8 mouse cellular contexts compared by ENCODE assay signal in genomic region chr10:80659213-80659612, GRCm38 (mm10). TPM values are rescaled to one million over a fixed set of nuclear protein-coding genes. Genes with fewer than 3 reads are reported as not detected.
DNase-seq lines count a peak whose midpoint lies in the region; ATAC-seq and TF ChIP-seq lines count a peak whose summit lies in the region.

No protein-coding gene starts in this region.

- ATAC-seq in heart, embryonic 13.5 days (ENCODE audit: extremely low read depth, insufficient number of reproducible peaks, low FRiP score, low TSS enrichment), result no peak
- ATAC-seq in kidney, embryonic 16.5 days (ENCODE audit: low FRiP score, low TSS enrichment), result no peak
- ATAC-seq in liver, embryonic 13.5 days (ENCODE audit: low read depth), result no peak
- ATAC-seq in neural tube, embryonic 13.5 days (ENCODE audit: low read depth), result no peak

- peak overlapping the region; percentile 57 for H3K4me2 ChIP-seq in heart, embryonic 13.5 days
- H3K4me2 ChIP-seq in kidney, embryonic 16.5 days (replicated peaks; ENCODE audit: low read depth, low read length), result peak overlapping the region; percentile 31
- H3K4me2 ChIP-seq in liver, embryonic 13.5 days, result peak overlapping the region; percentile 50
- 0 out of 2 replicates have a peak overlapping the region, but pooled peaks have one; percentile 25 for H3K4me2 ChIP-seq in neural tube, embryonic 13.5 days

- H3K9ac ChIP-seq in heart, embryonic 13.5 days, result peak overlapping the region; percentile 65
- peak overlapping the region; percentile 51 for H3K9ac ChIP-seq in kidney, embryonic 16.5 days (replicated peaks; ENCODE audit: low read length)
- peak overlapping the region; percentile 58 for H3K9ac ChIP-seq in liver, embryonic 13.5 days
- no peak overlapping the region for H3K9ac ChIP-seq in neural tube, embryonic 13.5 days

- peak overlapping the region; percentile 40; the same call in 1 of the 2 replicates for H3K27ac ChIP-seq in embryonic facial prominence, embryonic 10.5 days (replicated peaks)
- H3K27ac ChIP-seq in heart, embryonic 13.5 days (replicated peaks), result no peak overlapping the region
- H3K27ac ChIP-seq in kidney, embryonic 16.5 days (ENCODE audit: low read length), result peak overlapping the region; percentile 37; the same call in 1 of the 2 replicates
- H3K27ac ChIP-seq in liver, embryonic 13.5 days, result peak overlapping the region; percentile 66
- no peak overlapping the region for H3K27ac ChIP-seq in neural tube, embryonic 13.5 days (replicated peaks)

- no peaks in the 10 kb centered on the region for H3K27me3 ChIP-seq in E14TG2a.4 (ENCODE audit: insufficient read depth, low read length)
- H3K27me3 ChIP-seq in embryonic facial prominence, embryonic 10.5 days (replicated peaks; ENCODE audit: low read depth, poor library complexity, severe bottlenecking), result no peaks in the 10 kb centered on the region
- no peaks in the 10 kb centered on the region for H3K27me3 ChIP-seq in heart, embryonic 13.5 days (replicated peaks)
- H3K27me3 ChIP-seq in kidney, embryonic 16.5 days (ENCODE audit: insufficient read depth, low read length), result no peaks in the 10 kb centered on the region
- H3K27me3 ChIP-seq in liver, embryonic 13.5 days, result no peaks in the 10 kb centered on the region
- no peaks in the 10 kb centered on the region for H3K27me3 ChIP-seq in neural tube, embryonic 13.5 days

- TF ChIP-seq CTCF in E14TG2a.4 (conservative IDR thresholded peaks at IDR 0.05; ENCODE audit: low read length), result peak; percentile 87

- H3K9me3 ChIP-seq in E14TG2a.4 (ENCODE audit: low read length), result no peaks in the 10 kb centered on the region
- H3K9me3 ChIP-seq in embryonic facial prominence, embryonic 10.5 days, result no peaks in the 10 kb centered on the region
- no peaks in the 10 kb centered on the region for H3K9me3 ChIP-seq in heart, embryonic 13.5 days
- H3K9me3 ChIP-seq in kidney, embryonic 16.5 days (ENCODE audit: low read length), result no peaks in the 10 kb centered on the region
- no peaks in the 10 kb centered on the region for H3K9me3 ChIP-seq in liver, embryonic 13.5 days (replicated peaks)
- no peaks in the 10 kb centered on the region for H3K9me3 ChIP-seq in neural tube, embryonic 13.5 days

- H3K36me3 ChIP-seq in E14TG2a.4 (ENCODE audit: insufficient read depth, low read length), result peaks cover 10% of the 10 kb centered on the region
- H3K36me3 ChIP-seq in embryonic facial prominence, embryonic 10.5 days (replicated peaks), result no peaks in the 10 kb centered on the region
- H3K36me3 ChIP-seq in heart, embryonic 13.5 days, result no peaks in the 10 kb centered on the region
- no peaks in the 10 kb centered on the region for H3K36me3 ChIP-seq in kidney, embryonic 16.5 days (ENCODE audit: insufficient read depth, low read length)
- H3K36me3 ChIP-seq in liver, embryonic 13.5 days, result no peaks in the 10 kb centered on the region
- H3K36me3 ChIP-seq in neural tube, embryonic 13.5 days, result no peaks in the 10 kb centered on the region

- H3K4me1 ChIP-seq in E14TG2a.4 (replicated peaks; ENCODE audit: low read depth, low read length), result peaks cover 78% of the 10 kb centered on the region
- peaks cover 50% of the 10 kb centered on the region for H3K4me1 ChIP-seq in embryonic facial prominence, embryonic 10.5 days
- peaks cover 46% of the 10 kb centered on the region for H3K4me1 ChIP-seq in heart, embryonic 13.5 days
- H3K4me1 ChIP-seq in kidney, embryonic 16.5 days (ENCODE audit: insufficient read depth, low read length), result peaks cover 44% of the 10 kb centered on the region
- peaks cover 70% of the 10 kb centered on the region for H3K4me1 ChIP-seq in liver, embryonic 13.5 days (replicated peaks)
- H3K4me1 ChIP-seq in neural tube, embryonic 13.5 days (replicated peaks), result peaks cover 37% of the 10 kb centered on the region

- peak; percentile 85 for DNase-seq in adrenal gland, postnatal 14 days
- peak; percentile 76 for DNase-seq in embryonic facial prominence, embryonic 10.5 days (ENCODE audit: low spot score)
- DNase-seq in liver, embryonic 13.5 days, result peak; percentile 58
- peak; percentile 90 for DNase-seq in thymus, postnatal 4 days

- WGBS in embryonic facial prominence, embryonic 10.5 days, result 20% methylated on average over 10 of the region's 10 CpGs
- 14% methylated on average over 10 of the region's 10 CpGs for WGBS in heart, embryonic 13.5 days
- 14% methylated on average over 10 of the region's 10 CpGs for WGBS in kidney, embryonic 16.5 days
- 18% methylated on average over 10 of the region's 10 CpGs for WGBS in liver, embryonic 13.5 days (ENCODE audit: insufficient replicate concordance)
- 16% methylated on average over 10 of the region's 10 CpGs for WGBS in neural tube, embryonic 13.5 days

- peak overlapping the region; percentile 18; the same call in 1 of the 2 replicates for H3K4me3 ChIP-seq in E14TG2a.4 (replicated peaks; ENCODE audit: low read length)
- no peak overlapping the region for H3K4me3 ChIP-seq in embryonic facial prominence, embryonic 10.5 days
- peak overlapping the region; percentile 38 for H3K4me3 ChIP-seq in heart, embryonic 13.5 days
- H3K4me3 ChIP-seq in kidney, embryonic 16.5 days (ENCODE audit: low read length), result peak overlapping the region; percentile 26
- peak overlapping the region; percentile 32 for H3K4me3 ChIP-seq in liver, embryonic 13.5 days (replicated peaks)
- H3K4me3 ChIP-seq in neural tube, embryonic 13.5 days, result 0 out of 2 replicates have a peak overlapping the region, but pooled peaks have one; percentile 13

RNA-seq across cellular contexts. Expression of gene Btbd2, which starts 2.3 kb away (rescaled TPM):
- 53.5 and 58.0 TPM in 2 replicates for total RNA-seq in adrenal gland, postnatal 14 days (2021)
- 83.2 and 84.8 TPM in 2 replicates for polyA plus RNA-seq in embryonic facial prominence, embryonic 10.5 days (2016; fragmentation: Nextera tagmentation; extraction: Ambion mirVana)
- 50.9 and 53.7 TPM in 2 replicates for polyA plus RNA-seq in heart, embryonic 13.5 days (2015; fragmentation: Nextera tagmentation; extraction: Ambion mirVana)
- 21.0 and 74.8 TPM in 2 replicates for polyA plus RNA-seq in kidney, embryonic 16.5 days (2015; fragmentation: Nextera tagmentation; extraction: Ambion mirVana)
- 11.5 and 12.7 TPM in 2 replicates for polyA plus RNA-seq in liver, embryonic 13.5 days (2015; fragmentation: Nextera tagmentation; extraction: Ambion mirVana)
- polyA plus RNA-seq in neural tube, embryonic 13.5 days (2015; fragmentation: Nextera tagmentation; extraction: Ambion mirVana), result 93.9 and 100.0 TPM in 2 replicates

RNA-seq across cellular contexts. Expression of gene Mknk2, which starts 18.7 kb away (rescaled TPM):
- total RNA-seq in adrenal gland, postnatal 14 days (2021), result 224 and 226 TPM in 2 replicates
- polyA plus RNA-seq in embryonic facial prominence, embryonic 10.5 days (2016; fragmentation: Nextera tagmentation; extraction: Ambion mirVana), result 118 and 119 TPM in 2 replicates
- 78.2 and 78.7 TPM in 2 replicates for polyA plus RNA-seq in heart, embryonic 13.5 days (2015; fragmentation: Nextera tagmentation; extraction: Ambion mirVana)
- 71.1 and 108 TPM in 2 replicates for polyA plus RNA-seq in kidney, embryonic 16.5 days (2015; fragmentation: Nextera tagmentation; extraction: Ambion mirVana)
- 71.4 and 73.8 TPM in 2 replicates for polyA plus RNA-seq in liver, embryonic 13.5 days (2015; fragmentation: Nextera tagmentation; extraction: Ambion mirVana)
- polyA plus RNA-seq in neural tube, embryonic 13.5 days (2015; fragmentation: Nextera tagmentation; extraction: Ambion mirVana), result 61.4 and 63.4 TPM in 2 replicates

RNA-seq across cellular contexts. Expression of gene Csnk1g2, which starts 36.6 kb away (rescaled TPM):
- total RNA-seq in adrenal gland, postnatal 14 days (2021), result 105 and 108 TPM in 2 replicates
- 198 TPM in 2 replicates for polyA plus RNA-seq in embryonic facial prominence, embryonic 10.5 days (2016; fragmentation: Nextera tagmentation; extraction: Ambion mirVana)
- polyA plus RNA-seq in heart, embryonic 13.5 days (2015; fragmentation: Nextera tagmentation; extraction: Ambion mirVana), result 87.5 and 89.0 TPM in 2 replicates
- polyA plus RNA-seq in kidney, embryonic 16.5 days (2015; fragmentation: Nextera tagmentation; extraction: Ambion mirVana), result 30.8 and 93.6 TPM in 2 replicates
- 46.0 and 51.1 TPM in 2 replicates for polyA plus RNA-seq in liver, embryonic 13.5 days (2015; fragmentation: Nextera tagmentation; extraction: Ambion mirVana)
- polyA plus RNA-seq in neural tube, embryonic 13.5 days (2015; fragmentation: Nextera tagmentation; extraction: Ambion mirVana), result 98.0 and 110 TPM in 2 replicates

RNA-seq across cellular contexts. Expression of gene Mob3a, which starts 42.6 kb away (rescaled TPM):
- total RNA-seq in adrenal gland, postnatal 14 days (2021), result 12.8 and 24.1 TPM in 2 replicates
- polyA plus RNA-seq in embryonic facial prominence, embryonic 10.5 days (2016; fragmentation: Nextera tagmentation; extraction: Ambion mirVana), result 54.4 and 54.7 TPM in 2 replicates
- polyA plus RNA-seq in heart, embryonic 13.5 days (2015; fragmentation: Nextera tagmentation; extraction: Ambion mirVana), result 26.0 and 27.2 TPM in 2 replicates
- 43.1 and 43.2 TPM in 2 replicates for polyA plus RNA-seq in kidney, embryonic 16.5 days (2015; fragmentation: Nextera tagmentation; extraction: Ambion mirVana)
- polyA plus RNA-seq in liver, embryonic 13.5 days (2015; fragmentation: Nextera tagmentation; extraction: Ambion mirVana), result 31.6 and 38.5 TPM in 2 replicates
- 46.4 and 55.1 TPM in 2 replicates for polyA plus RNA-seq in neural tube, embryonic 13.5 days (2015; fragmentation: Nextera tagmentation; extraction: Ambion mirVana)

RNA-seq across cellular contexts. Expression of gene Izumo4, which starts 42.8 kb away (rescaled TPM):
- total RNA-seq in adrenal gland, postnatal 14 days (2021), result 12.1 and 12.6 TPM in 2 replicates
- 10.5 and 10.8 TPM in 2 replicates for polyA plus RNA-seq in embryonic facial prominence, embryonic 10.5 days (2016; fragmentation: Nextera tagmentation; extraction: Ambion mirVana)
- polyA plus RNA-seq in heart, embryonic 13.5 days (2015; fragmentation: Nextera tagmentation; extraction: Ambion mirVana), result 12.7 and 13.5 TPM in 2 replicates
- 23.3 and 23.8 TPM in 2 replicates for polyA plus RNA-seq in kidney, embryonic 16.5 days (2015; fragmentation: Nextera tagmentation; extraction: Ambion mirVana)
- 6.1 and 7.5 TPM in 2 replicates for polyA plus RNA-seq in liver, embryonic 13.5 days (2015; fragmentation: Nextera tagmentation; extraction: Ambion mirVana)
- polyA plus RNA-seq in neural tube, embryonic 13.5 days (2015; fragmentation: Nextera tagmentation; extraction: Ambion mirVana), result 37.2 and 39.1 TPM in 2 replicates

Comparison
In these comparisons a context has a peak if more than half of its experiments do, and no peak if none do; other contexts are left out.
1. H3K27ac ChIP-seq: peak in embryonic facial prominence, embryonic 10.5 days (single experiment), kidney, embryonic 16.5 days (single experiment) and liver, embryonic 13.5 days (single experiment); none in heart, embryonic 13.5 days (single experiment) and neural tube, embryonic 13.5 days (single experiment).
2. Peak in every context shown above with its lines, with median percentiles within 50 percentile points of each other: DNase-seq and H3K4me2 ChIP-seq.